Mouse (Mus musculus) E14TG2a.4 (cell line): ENCODE measurements at regions not wholly inside any gene's neighbourhood (a gene's known extent, or its start where the extent isn't known, plus 50 kb on each side); places are given as distances from the start of the nearest gene placed in this dataset.

Source experiments
- CTCF ChIP-seq: conservative IDR thresholded peaks from 2 replicates; pipeline ENCODE4 v1.5.1; 2014; ENCODE audit warnings: low read length
- NANOG ChIP-seq: IDR thresholded peaks from 2 replicates; pipeline ENCODE4 v1.6.1; 2014; ENCODE audit warnings: borderline replicate concordance, low read length, mixed read lengths
- POU5F1 ChIP-seq: IDR thresholded peaks from 2 replicates; pipeline ENCODE4 v1.6.1; 2014; ENCODE audit warnings: low read length, borderline replicate concordance

- TF ChIP-seq CTCF (no peak), POU5F1 (no peak), NANOG (no peak)
Observed at GRCm38 (mm10) chr7:138129701-138130100, 267.8 kb downstream of the Tcerg1l start.
